Mouse (Mus musculus): ENCODE results near the gene Csn2. TPM values are rescaled to one million over a fixed set of nuclear protein-coding genes. Genes with fewer than 3 reads are reported as not detected.

Gene Csn2
- not detected in 2 replicates for total RNA-seq (2014; rRNA removed)
- polyA plus RNA-seq (2015; fragmentation: Nextera tagmentation; extraction: Ambion mirVana): not detected in 2 replicates

GRCm38 (mm10) chr5:87699530-87699929, at the start of gene Csn2:
Csn2 (minus strand) TSS chr5:87699630.
- WGBS: 82% methylated on average over 3 of the region's 3 CpGs
- DNase-seq (no peak), ATAC-seq (no peak)
- Histone ChIP-seq H3K27ac (ENCODE audit: low read depth, low read length) (no peak within 1 kb of the TSS), H3K4me1 (ENCODE audit: insufficient read depth) (no peaks in the 10 kb centered on the region), H3K4me2 (ENCODE audit: low read depth) (no peak within 1 kb of the TSS), H3K9ac (no peak within 1 kb of the TSS), H3K27me3 (ENCODE audit: insufficient read depth, low read length) (no peaks in the 10 kb centered on the region), H3K9me3 (ENCODE audit: low read length) (no peaks in the 10 kb centered on the region), H3K4me3 (ENCODE audit: low read depth, low read length) (no peak within 1 kb of the TSS), H3K36me3 (ENCODE audit: insufficient read depth) (no peaks in the 10 kb centered on the region)
- TF ChIP-seq CTCF (IDR thresholded peaks at IDR 0.05; ENCODE audit: low read depth): no peak

- Histone ChIP-seq H3K4me2 (ENCODE audit: low read depth) (no peak overlapping the region), H3K9me3 (ENCODE audit: low read length) (no peaks in the 10 kb centered on the region), H3K4me3 (ENCODE audit: low read depth, low read length) (no peak overlapping the region), H3K4me1 (ENCODE audit: insufficient read depth) (no peaks in the 10 kb centered on the region), H3K27ac (ENCODE audit: low read depth, low read length) (no peak overlapping the region), H3K36me3 (ENCODE audit: insufficient read depth) (no peaks in the 10 kb centered on the region), H3K27me3 (ENCODE audit: insufficient read depth, low read length) (no peaks in the 10 kb centered on the region), H3K9ac (no peak overlapping the region)
- TF ChIP-seq CTCF (IDR thresholded peaks at IDR 0.05; ENCODE audit: low read depth): no peak
- ATAC-seq (no peak), DNase-seq (no peak)
Observed at GRCm38 (mm10) chr5:87734821-87735220, 35.4 kb upstream of the Csn2 start.

GRCm38 (mm10) chr5:87705891-87706290, 6.5 kb upstream of the Csn2 start:
- no peak overlapping the region for H3K27ac ChIP-seq (ENCODE audit: low read depth, low read length)
- no peak for TF ChIP-seq CTCF (IDR thresholded peaks at IDR 0.05; ENCODE audit: low read depth)
- WGBS: 81% methylated on average over 1 of the region's 1 CpGs
- H3K9me3 ChIP-seq (ENCODE audit: low read length): no peaks in the 10 kb centered on the region
- no peaks in the 10 kb centered on the region for H3K27me3 ChIP-seq (ENCODE audit: insufficient read depth, low read length)
- ATAC-seq (no peak), DNase-seq (no peak)
- H3K4me3 ChIP-seq (ENCODE audit: low read depth, low read length): no peak overlapping the region
- no peaks in the 10 kb centered on the region for H3K4me1 ChIP-seq (ENCODE audit: insufficient read depth)
- no peak overlapping the region for H3K4me2 ChIP-seq (ENCODE audit: low read depth)
- H3K9ac ChIP-seq: no peak overlapping the region
- no peaks in the 10 kb centered on the region for H3K36me3 ChIP-seq (ENCODE audit: insufficient read depth)

GRCm38 (mm10) chr5:87665908-87666307, 33.5 kb downstream of the Csn2 start, which contains the start of gene Csn1s1:
Csn1s1 (plus strand) TSS chr5:87666208.
- TF ChIP-seq CTCF (IDR thresholded peaks at IDR 0.05; ENCODE audit: low read depth): no peak

GRCm38 (mm10) chr5:87642787-87643186, 56.6 kb downstream of the Csn2 start:
- peak; percentile 22 for TF ChIP-seq CTCF (IDR thresholded peaks at IDR 0.05; ENCODE audit: low read depth)
- no peak for DNase-seq

More at GRCm38 (mm10) chr5:87665908-87666307, 33.5 kb downstream of the Csn2 start, which contains the start of gene Csn1s1:
- no peak for DNase-seq
- Histone ChIP-seq H3K9ac (no peak within 1 kb of the TSS), H3K4me3 (ENCODE audit: low read depth, low read length) (no peak within 1 kb of the TSS), H3K9me3 (ENCODE audit: low read length) (no peaks in the 10 kb centered on the region), H3K27ac (ENCODE audit: low read depth, low read length) (no peak within 1 kb of the TSS), H3K4me2 (ENCODE audit: low read depth) (no peak within 1 kb of the TSS), H3K27me3 (ENCODE audit: insufficient read depth, low read length) (no peaks in the 10 kb centered on the region), H3K36me3 (ENCODE audit: insufficient read depth) (no peaks in the 10 kb centered on the region), H3K4me1 (ENCODE audit: insufficient read depth) (no peaks in the 10 kb centered on the region)
- ATAC-seq: no peak

More at GRCm38 (mm10) chr5:87642787-87643186, 56.6 kb downstream of the Csn2 start:
- Histone ChIP-seq H3K9me3 (ENCODE audit: low read length) (no peaks in the 10 kb centered on the region), H3K4me3 (ENCODE audit: low read depth, low read length) (no peak overlapping the region), H3K4me1 (ENCODE audit: insufficient read depth) (no peaks in the 10 kb centered on the region), H3K9ac (no peak overlapping the region), H3K36me3 (ENCODE audit: insufficient read depth) (no peaks in the 10 kb centered on the region), H3K27ac (ENCODE audit: low read depth, low read length) (no peak overlapping the region), H3K4me2 (ENCODE audit: low read depth) (no peak overlapping the region), H3K27me3 (ENCODE audit: insufficient read depth, low read length) (no peaks in the 10 kb centered on the region)
- ATAC-seq: no peak

Other genes with a start within 250 kb of the Csn2 start
- gene Ugt2a2, start 217.4 kb downstream of the Csn2 start, total RNA-seq (2014; rRNA removed): 0.08 TPM in 1 of 2 replicates, not detected in the other
- gene Ugt2a2, start 217.4 kb downstream of the Csn2 start, polyA plus RNA-seq (2015; fragmentation: Nextera tagmentation; extraction: Ambion mirVana): not detected in 2 replicates
- not detected in 2 replicates for gene Gm43638, start 212.8 kb downstream of the Csn2 start, total RNA-seq (2014; rRNA removed)
- gene Gm43638, start 212.8 kb downstream of the Csn2 start, polyA plus RNA-seq (2015; fragmentation: Nextera tagmentation; extraction: Ambion mirVana): not detected in 2 replicates
- not detected in 2 replicates for gene Ugt2a1, start 208.8 kb downstream of the Csn2 start, total RNA-seq (2014; rRNA removed)
- gene Ugt2a1, start 208.8 kb downstream of the Csn2 start, polyA plus RNA-seq (2015; fragmentation: Nextera tagmentation; extraction: Ambion mirVana): 0.38 TPM in 1 of 2 replicates, not detected in the other
- gene Sult1b1, start 161.4 kb downstream of the Csn2 start, total RNA-seq (2014; rRNA removed): not detected in 2 replicates
- not detected in 2 replicates for gene Sult1b1, start 161.4 kb downstream of the Csn2 start, polyA plus RNA-seq (2015; fragmentation: Nextera tagmentation; extraction: Ambion mirVana)
- gene Sult1d1, start 130.6 kb downstream of the Csn2 start, total RNA-seq (2014; rRNA removed): 0.08 TPM in 1 of 2 replicates, not detected in the other
- gene Sult1d1, start 130.6 kb downstream of the Csn2 start, polyA plus RNA-seq (2015; fragmentation: Nextera tagmentation; extraction: Ambion mirVana): 0.11 TPM in 1 of 2 replicates, not detected in the other
- gene Sult1e1, start 108.0 kb downstream of the Csn2 start, total RNA-seq (2014; rRNA removed): not detected in 2 replicates
- not detected in 2 replicates for gene Sult1e1, start 108.0 kb downstream of the Csn2 start, polyA plus RNA-seq (2015; fragmentation: Nextera tagmentation; extraction: Ambion mirVana)
- not detected in 2 replicates for gene Csn1s1, start 33.4 kb downstream of the Csn2 start, total RNA-seq (2014; rRNA removed)
- not detected in 2 replicates for gene Csn1s1, start 33.4 kb downstream of the Csn2 start, polyA plus RNA-seq (2015; fragmentation: Nextera tagmentation; extraction: Ambion mirVana)
- not detected in 2 replicates for gene Csn1s2a, start 74.9 kb upstream of the Csn2 start, total RNA-seq (2014; rRNA removed)
- gene Csn1s2a, start 74.9 kb upstream of the Csn2 start, polyA plus RNA-seq (2015; fragmentation: Nextera tagmentation; extraction: Ambion mirVana): not detected in 2 replicates
- not detected in 2 replicates for gene Csn1s2b, start 108.5 kb upstream of the Csn2 start, total RNA-seq (2014; rRNA removed)
- not detected in 2 replicates for gene Csn1s2b, start 108.5 kb upstream of the Csn2 start, polyA plus RNA-seq (2015; fragmentation: Nextera tagmentation; extraction: Ambion mirVana)
- not detected in 2 replicates for gene Prr27, start 126.1 kb upstream of the Csn2 start, total RNA-seq (2014; rRNA removed)
- gene Prr27, start 126.1 kb upstream of the Csn2 start, polyA plus RNA-seq (2015; fragmentation: Nextera tagmentation; extraction: Ambion mirVana): not detected in 2 replicates
- gene Odam, start 185.4 kb upstream of the Csn2 start, total RNA-seq (2014; rRNA removed): 0.29 TPM in 1 of 2 replicates, not detected in the other
- not detected in 2 replicates for gene Odam, start 185.4 kb upstream of the Csn2 start, polyA plus RNA-seq (2015; fragmentation: Nextera tagmentation; extraction: Ambion mirVana)
- gene Csn3, start 225.9 kb upstream of the Csn2 start, total RNA-seq (2014; rRNA removed): not detected in 2 replicates
- gene Csn3, start 225.9 kb upstream of the Csn2 start, polyA plus RNA-seq (2015; fragmentation: Nextera tagmentation; extraction: Ambion mirVana): not detected in 2 replicates